Mouse (Mus musculus) urinary bladder, postnatal 10 days (tissue): ENCODE measurements around the gene Ppm1g.

Experiments
- DNase-seq: peaks from one replicate; pipeline ENCODE4 v3.0.0; 2022; ENCODE audit warnings: low spot score

The Ppm1g gene

GRCm38 (mm10) chr5:31220448-31221303 is at the start of gene Ppm1g:
TSS of gene Ppm1g (minus strand) at chr5:31220687.
- peak; percentile 94 for DNase-seq

GRCm38 (mm10) chr5:31267686-31268085 is 47.2 kb upstream of the Ppm1g start:
- DNase-seq: no peak

DNA sequence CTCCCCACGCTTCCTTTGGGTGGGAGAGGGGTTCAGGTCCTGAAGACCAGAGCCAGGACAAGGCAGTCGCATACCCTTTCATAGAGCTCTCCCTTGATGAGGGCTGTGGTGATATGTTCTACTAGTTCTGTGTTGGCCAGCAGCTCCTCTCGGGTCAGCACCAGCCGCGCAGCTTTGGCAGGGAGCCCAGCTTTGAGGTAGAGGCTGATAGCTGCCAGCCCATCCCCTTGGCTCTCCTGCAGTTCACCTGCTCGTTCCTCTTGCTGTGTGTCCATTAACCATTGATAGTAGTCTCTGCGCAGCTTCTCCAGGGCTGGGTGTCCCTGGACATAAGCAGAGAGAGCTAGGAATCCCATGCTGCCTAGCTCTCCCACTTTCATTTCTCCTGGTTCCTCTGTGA is 45.6 kb upstream of the Ppm1g start:
- DNase-seq: no peak

DNA sequence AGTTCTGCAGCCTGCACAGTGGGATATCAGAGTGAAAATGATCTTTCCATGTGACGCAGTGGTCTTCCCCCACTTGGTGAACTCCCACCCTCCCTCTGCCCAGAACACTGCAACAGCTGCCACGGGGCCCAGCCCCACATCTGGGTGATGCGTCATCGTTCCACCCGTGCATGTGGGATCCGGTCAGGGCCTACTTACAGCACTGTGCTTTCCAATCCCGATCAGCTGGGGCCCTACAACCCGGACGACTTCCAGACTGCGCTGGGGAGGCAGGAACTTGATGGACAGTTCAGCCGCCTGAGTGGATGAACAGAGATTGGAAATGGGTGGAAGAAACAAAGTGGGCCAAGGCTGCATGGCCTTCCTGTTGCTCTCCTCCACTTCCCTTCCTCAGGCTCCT is 37.1 kb upstream of the Ppm1g start:
- DNase-seq: no peak

- DNase-seq: no peak
Observed at GRCm38 (mm10) chr5:31255971-31256370, 35.5 kb upstream of the Ppm1g start.

DNA sequence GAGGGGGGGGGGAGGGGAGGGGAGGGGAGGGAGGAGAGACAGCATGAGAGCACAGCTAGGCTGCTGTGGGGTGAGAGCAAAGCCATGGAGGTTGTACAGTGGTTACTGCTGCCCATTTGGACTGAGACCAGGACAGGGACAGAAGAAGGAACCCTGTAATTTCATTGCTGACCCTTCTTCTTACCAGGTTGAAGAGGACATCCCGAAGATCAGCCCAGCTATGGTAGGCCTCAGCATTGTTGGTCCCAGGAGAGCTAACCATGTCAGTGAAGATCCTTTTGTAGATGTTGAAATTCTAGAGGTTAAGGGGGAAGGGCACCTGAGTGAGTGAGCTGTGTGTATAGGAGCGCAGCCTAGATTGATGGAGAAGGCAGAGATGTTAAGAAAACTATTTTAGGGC is 34.9 kb upstream of the Ppm1g start:
- DNase-seq: no peak

GRCm38 (mm10) chr5:31254901-31255300 is 34.4 kb upstream of the Ppm1g start:
- DNase-seq: no peak

DNA sequence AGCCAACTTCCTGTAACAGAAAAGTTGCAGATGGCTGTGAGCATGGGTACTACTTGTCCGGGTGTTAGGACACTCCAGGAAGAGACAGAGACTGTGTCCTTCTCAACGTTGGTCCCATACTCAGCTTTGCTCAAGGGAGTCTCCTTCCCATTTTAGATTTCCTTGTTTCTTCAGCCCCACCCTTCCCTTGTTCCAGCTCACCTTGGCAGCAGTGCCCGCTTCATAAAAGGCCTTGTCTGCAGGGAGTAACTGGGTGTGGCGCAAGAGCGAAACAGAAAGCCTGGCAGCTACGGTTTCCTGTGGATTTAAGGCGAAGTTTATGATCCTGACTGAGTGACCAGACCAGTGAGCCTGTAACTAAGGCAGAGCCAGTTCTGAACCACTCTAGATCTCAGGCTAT is 34.0 kb upstream of the Ppm1g start:
- no peak for DNase-seq

GRCm38 (mm10) chr5:31253806-31254205 is 33.3 kb upstream of the Ppm1g start:
- no peak for DNase-seq

GRCm38 (mm10) chr5:31252795-31253545 is 32.5 kb upstream of the Ppm1g start:
- DNase-seq: no peak

DNA sequence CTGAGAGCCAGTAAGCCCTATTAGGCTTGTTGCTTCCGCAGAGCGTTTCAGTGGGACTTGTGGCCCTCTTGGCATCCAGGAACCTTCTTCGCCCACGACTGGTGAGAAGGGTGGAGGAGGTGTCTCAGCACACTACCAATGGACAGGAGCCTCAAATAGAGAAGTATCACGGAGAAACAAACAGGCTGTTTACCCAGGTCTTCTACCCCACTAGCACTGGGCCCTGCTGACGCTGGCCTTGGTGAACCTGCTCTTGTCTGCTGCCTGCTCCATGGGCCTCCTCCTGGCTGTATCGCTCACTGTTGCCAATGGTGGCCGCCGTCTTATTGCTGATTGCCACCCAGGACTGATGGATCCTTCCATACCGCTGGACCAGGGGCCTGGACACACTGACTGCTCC is 31.7 kb upstream of the Ppm1g start:
- no peak for DNase-seq

DNA sequence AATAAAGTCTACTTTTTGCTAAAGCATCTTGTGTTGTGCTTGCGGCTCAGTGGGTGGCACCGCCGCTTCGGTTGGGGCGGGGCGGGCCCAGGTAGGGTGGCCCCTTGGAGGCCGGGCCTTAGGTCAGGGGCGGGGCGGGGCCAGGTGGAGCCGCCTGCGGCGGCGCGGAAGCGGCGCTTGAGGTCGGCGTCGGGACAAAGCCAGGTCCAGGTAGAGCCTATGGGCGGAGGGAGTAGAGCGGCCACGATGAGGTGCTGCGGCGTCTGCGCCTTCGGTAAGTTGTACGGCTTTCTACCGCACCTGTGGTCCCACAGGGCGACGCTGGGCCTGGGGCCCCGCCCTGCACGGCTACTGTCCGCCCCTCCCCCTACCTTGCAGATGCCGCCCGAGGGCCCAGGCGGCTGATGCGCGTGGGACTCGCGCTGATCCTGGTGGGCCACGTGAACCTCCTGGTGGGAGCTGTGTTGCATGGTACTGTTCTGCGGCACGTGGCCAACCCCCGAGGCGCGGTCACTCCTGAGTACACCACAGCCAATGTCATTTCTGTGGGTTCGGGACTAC is 31.1 kb upstream of the Ppm1g start, which contains the start of gene Krtcap3:
TSS of gene Krtcap3 (plus strand) at position 151 of the 561 bp plus-strand sequence.
- no peak for DNase-seq

- no peak for DNase-seq
Observed at GRCm38 (mm10) chr5:31250716-31251115, 30.2 kb upstream of the Ppm1g start.

- no peak for DNase-seq
Observed at GRCm38 (mm10) chr5:31242191-31242590, 21.7 kb upstream of the Ppm1g start.

- no peak for DNase-seq
Observed at GRCm38 (mm10) chr5:31241522-31242034, 21.1 kb upstream of the Ppm1g start.

GRCm38 (mm10) chr5:31240637-31241521 is 20.4 kb upstream of the Ppm1g start, which contains the start of the genes Nrbp1 and Gm9970:
TSS of gene Nrbp1 (plus strand) at chr5:31240864.
TSS of gene Gm9970 (minus strand) at chr5:31241232.
- DNase-seq: peak; percentile 76

- no peak for DNase-seq
Observed at GRCm38 (mm10) chr5:31226641-31227040, 6.2 kb upstream of the Ppm1g start.

- DNase-seq: no peak
Observed at GRCm38 (mm10) chr5:31222696-31223095, 2.2 kb upstream of the Ppm1g start.

DNA sequence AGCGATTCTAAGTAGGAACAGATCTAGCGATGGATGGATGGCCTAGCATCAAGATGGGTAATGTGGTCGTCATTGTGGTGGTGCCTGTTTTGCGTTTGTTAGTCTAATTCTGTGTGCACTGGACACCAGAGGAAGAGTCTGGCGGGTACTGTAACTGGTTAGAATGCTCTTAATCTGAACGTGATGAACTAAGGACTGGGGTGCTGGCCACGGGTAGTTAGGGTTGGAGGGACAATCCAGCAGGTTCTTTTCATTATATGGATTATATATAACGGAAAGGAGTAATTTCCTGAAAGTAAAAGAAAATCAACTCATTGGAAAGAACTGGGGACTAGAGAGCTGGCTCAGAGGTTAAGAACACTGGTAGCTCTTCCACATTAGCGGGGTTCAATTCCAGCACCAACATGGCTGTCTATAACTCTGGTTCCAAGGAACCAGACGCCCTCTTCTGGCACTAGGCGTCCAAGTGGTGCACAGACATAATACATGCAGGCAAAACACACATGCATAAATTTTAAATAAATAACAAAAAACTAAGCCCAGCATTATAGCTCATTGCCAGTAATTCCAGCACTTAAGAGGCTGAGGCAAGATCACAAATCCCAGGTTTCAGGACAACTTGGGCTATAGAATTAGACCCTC is 938 bp upstream of the Ppm1g start:
- DNase-seq: no peak

DNA sequence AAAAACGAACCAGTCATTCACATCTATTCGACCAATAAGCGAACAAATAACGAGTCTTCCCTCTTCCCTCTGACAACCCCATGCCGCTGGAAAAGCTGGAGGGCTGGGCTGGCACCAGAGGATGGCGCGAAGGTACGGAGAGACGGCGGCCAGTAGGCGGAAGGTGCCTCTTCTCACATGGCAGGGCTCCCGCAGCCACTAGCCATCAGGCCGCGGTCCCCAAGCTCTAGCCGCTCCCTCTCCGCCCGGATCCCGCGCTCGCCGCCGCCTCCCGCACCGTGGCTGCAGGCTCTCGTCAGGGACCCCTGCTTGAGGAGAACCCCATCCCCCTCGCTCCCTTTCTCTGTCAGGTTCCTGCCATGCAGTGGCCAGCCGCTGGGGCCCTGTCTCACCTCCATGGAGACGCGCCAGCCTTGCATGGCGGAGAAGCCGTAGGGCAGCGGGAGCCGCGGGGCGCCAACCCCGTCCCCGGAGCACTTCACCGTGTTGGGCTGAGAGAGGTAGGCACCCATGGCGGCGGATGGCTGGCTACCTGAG is 508 bp downstream of the Ppm1g start:
- no peak for DNase-seq

GRCm38 (mm10) chr5:31219474-31219873 is 1.0 kb downstream of the Ppm1g start:
- no peak for DNase-seq
